Mouse (Mus musculus) thymus, adult 2 months (tissue): ENCODE data around the gene Aanat. TPM values are rescaled to one million over a fixed set of nuclear protein-coding genes. Genes with fewer than 3 reads are reported as not detected.
A peak's percentile ranks its signal among the peaks of the same experiment; 100 is the strongest.

Source experiments
- DNase-seq: peaks from one replicate; pipeline ENCODE4 v3.0.0; 2021
- H3K27ac ChIP-seq: fragments of 200-500 bp; 2 replicates; pipeline ENCODE4 v1.5.1; 2012; ENCODE audit warnings: low read length, control low read depth; ENCODE audit not compliant: control insufficient read depth, insufficient read depth
- H3K27me3 ChIP-seq: fragments of 200-500 bp; 2 replicates; pipeline ENCODE4 v1.6.1; 2012; ENCODE audit warnings: mild to moderate bottlenecking, low read length, moderate library complexity, mixed read lengths; ENCODE audit not compliant: control insufficient read depth, insufficient read depth
- H3K36me3 ChIP-seq: fragments of 200-500 bp; 2 replicates; pipeline ENCODE4 v1.6.1; 2012; ENCODE audit warnings: mild to moderate bottlenecking, low read length, moderate library complexity; ENCODE audit not compliant: control insufficient read depth, insufficient read depth
- H3K4me1 ChIP-seq: fragments of 200-500 bp; replicated peaks from 2 replicates; pipeline ENCODE4 v1.6.1; 2012; ENCODE audit warnings: low read length; ENCODE audit not compliant: control insufficient read depth, insufficient read depth
- H3K4me3 ChIP-seq: fragments of 200-500 bp; 2 replicates; pipeline ENCODE4 v1.5.1; 2012; ENCODE audit warnings: mild to moderate bottlenecking, low read length, control low read depth, moderate library complexity; ENCODE audit not compliant: control insufficient read depth, insufficient read depth
- CTCF ChIP-seq: fragments of 200-500 bp; IDR thresholded peaks from 2 replicates; pipeline ENCODE4 v1.5.1; 2012; ENCODE audit warnings: mild to moderate bottlenecking, control low read depth, low read length, moderate library complexity, borderline replicate concordance; ENCODE audit not compliant: control insufficient read depth, poor library complexity, insufficient read depth; ENCODE audit errors: extremely low read depth
- POLR2A ChIP-seq: fragments of 200-500 bp; IDR thresholded peaks from 2 replicates; pipeline ENCODE4 v1.6.1; 2012; ENCODE audit warnings: mild to moderate bottlenecking, low read length, control low read depth, moderate library complexity; ENCODE audit not compliant: control insufficient read depth, poor library complexity, insufficient read depth; ENCODE audit errors: extremely low read depth
- WGBS: fragments of 180-500 bp; shearing (Covaris S2); methylation state at CpG from one replicate; pipeline ENCODE4 v1.1.7; 2018; 5-methylcytosine and 5-hydroxymethylcytosine counted together
- polyA plus RNA-seq: library from polyadenylated mRNA; depleted of rRNA; stranded (reverse); fragments of >200 nt; gene quantifications from 2 replicates; pipeline ENCODE4 v1.2.3, GENCODE M21; 2012; rRNA removed

The Aanat gene
- not detected in 2 replicates for polyA plus RNA-seq

- Histone ChIP-seq H3K36me3 (no peaks in the 10 kb centered on the region), H3K4me3 (no peak within 1 kb of the TSS), H3K4me1 (peaks cover 24% of the 10 kb centered on the region), H3K27ac (no peak within 1 kb of the TSS), H3K27me3 (no peaks in the 10 kb centered on the region)
- 81% methylated on average over 5 of the region's 5 CpGs for WGBS
- TF ChIP-seq POLR2A (no peak), CTCF (no peak)
- DNase-seq = no peak
Measured at GRCm38 (mm10) chr11:116586310-116586709, at the start of gene Aanat. TSS of gene Aanat (plus strand) at chr11:116586432.

GRCm38 (mm10) chr11:116536685-116537084, 49.5 kb upstream of the Aanat start:
- H3K4me1 ChIP-seq = peaks cover 15% of the 10 kb centered on the region
- DNase-seq = no peak
- peaks cover 15% of the 10 kb centered on the region for H3K27me3 ChIP-seq
- H3K36me3 ChIP-seq = 0 out of 2 replicates have a peak, but pooled peaks cover 3% of the 10 kb centered on the region
- H3K27ac ChIP-seq = no peak overlapping the region
- TF ChIP-seq CTCF = no peak
- TF ChIP-seq POLR2A = no peak
- H3K4me3 ChIP-seq = no peak overlapping the region
- 94% methylated on average over 7 of the region's 7 CpGs for WGBS

DNA sequence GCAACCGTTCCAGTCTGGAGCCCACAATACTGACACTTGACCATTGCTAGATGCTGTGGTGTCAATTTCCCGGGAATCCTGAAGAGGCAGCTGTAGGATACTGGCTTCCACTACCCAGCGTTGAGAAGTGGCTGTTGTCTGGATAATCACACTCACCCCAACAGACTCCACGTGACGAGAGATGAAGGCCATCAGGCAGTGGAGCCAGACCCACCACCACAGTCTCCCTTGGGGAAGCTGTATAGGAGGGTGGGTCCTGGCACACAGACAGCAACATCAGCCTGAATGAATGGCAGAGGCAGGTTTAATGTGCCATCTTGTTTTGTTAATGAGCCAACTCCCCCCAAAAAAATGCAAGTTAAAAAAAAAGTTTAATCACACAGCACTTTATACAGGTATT, 48.8 kb upstream of the Aanat start:
- no peak for DNase-seq
- peaks cover 13% of the 10 kb centered on the region for H3K4me1 ChIP-seq
- TF ChIP-seq POLR2A (no peak), CTCF (no peak)
- H3K27ac ChIP-seq = no peak overlapping the region
- H3K4me3 ChIP-seq = no peak overlapping the region
- peaks cover 10% of the 10 kb centered on the region for H3K27me3 ChIP-seq
- WGBS = 96% methylated on average over 5 of the region's 5 CpGs
- H3K36me3 ChIP-seq = 0 out of 2 replicates have a peak, but pooled peaks cover 3% of the 10 kb centered on the region

GRCm38 (mm10) chr11:116538142-116538735, 48.0 kb upstream of the Aanat start:
- Histone ChIP-seq H3K4me3 (no peak overlapping the region), H3K4me1 (peaks cover 5% of the 10 kb centered on the region), H3K27me3 (peaks cover 4% of the 10 kb centered on the region; the same call in 1 of the 2 replicates), H3K36me3 (0 out of 2 replicates have a peak, but pooled peaks cover 3% of the 10 kb centered on the region), H3K27ac (no peak overlapping the region)
- whole genome bisulfite sequencing = 97% methylated on average over 12 of the region's 12 CpGs
- TF ChIP-seq CTCF = no peak
- no peak for TF ChIP-seq POLR2A
- no peak for DNase-seq

- H3K36me3 ChIP-seq = peaks cover 12% of the 10 kb centered on the region
- TF ChIP-seq POLR2A = no peak
- TF ChIP-seq CTCF = no peak
- WGBS = 96% methylated on average over 11 of the region's 11 CpGs
- H3K27me3 ChIP-seq = no peaks in the 10 kb centered on the region
- H3K4me1 ChIP-seq = no peaks in the 10 kb centered on the region
- no peak overlapping the region for H3K4me3 ChIP-seq
- DNase-seq = no peak
- no peak overlapping the region for H3K27ac ChIP-seq
Measured at GRCm38 (mm10) chr11:116541183-116541582, 45.0 kb upstream of the Aanat start.

GRCm38 (mm10) chr11:116543110-116543509, 43.1 kb upstream of the Aanat start:
- TF ChIP-seq CTCF = peak; percentile 24; the same call in 1 of the 2 replicates
- no peak for TF ChIP-seq POLR2A
- 87% methylated on average over 4 of the region's 4 CpGs for WGBS
- Histone ChIP-seq H3K4me1 (no peaks in the 10 kb centered on the region), H3K4me3 (no peak overlapping the region), H3K27ac (no peak overlapping the region), H3K36me3 (peaks cover 12% of the 10 kb centered on the region), H3K27me3 (no peaks in the 10 kb centered on the region)
- peak; percentile 31 for DNase-seq

- no peak overlapping the region for H3K4me3 ChIP-seq
- TF ChIP-seq CTCF (no peak), POLR2A (no peak)
- H3K27me3 ChIP-seq = no peaks in the 10 kb centered on the region
- H3K36me3 ChIP-seq = peaks cover 9% of the 10 kb centered on the region
- H3K4me1 ChIP-seq = no peaks in the 10 kb centered on the region
- no peak for DNase-seq
- H3K27ac ChIP-seq = no peak overlapping the region
- 94% methylated on average over 17 of the region's 17 CpGs for WGBS
Measured at GRCm38 (mm10) chr11:116547296-116548060, 38.8 kb upstream of the Aanat start.
